Mouse (Mus musculus): ENCODE data around the gene Tial1. TPM values are rescaled to one million over a fixed set of nuclear protein-coding genes. Genes with fewer than 3 reads are reported as not detected.

Tial1 gene
- polyA plus RNA-seq, 1 experiment from 2014 or later, result 10.2 TPM

DNA sequence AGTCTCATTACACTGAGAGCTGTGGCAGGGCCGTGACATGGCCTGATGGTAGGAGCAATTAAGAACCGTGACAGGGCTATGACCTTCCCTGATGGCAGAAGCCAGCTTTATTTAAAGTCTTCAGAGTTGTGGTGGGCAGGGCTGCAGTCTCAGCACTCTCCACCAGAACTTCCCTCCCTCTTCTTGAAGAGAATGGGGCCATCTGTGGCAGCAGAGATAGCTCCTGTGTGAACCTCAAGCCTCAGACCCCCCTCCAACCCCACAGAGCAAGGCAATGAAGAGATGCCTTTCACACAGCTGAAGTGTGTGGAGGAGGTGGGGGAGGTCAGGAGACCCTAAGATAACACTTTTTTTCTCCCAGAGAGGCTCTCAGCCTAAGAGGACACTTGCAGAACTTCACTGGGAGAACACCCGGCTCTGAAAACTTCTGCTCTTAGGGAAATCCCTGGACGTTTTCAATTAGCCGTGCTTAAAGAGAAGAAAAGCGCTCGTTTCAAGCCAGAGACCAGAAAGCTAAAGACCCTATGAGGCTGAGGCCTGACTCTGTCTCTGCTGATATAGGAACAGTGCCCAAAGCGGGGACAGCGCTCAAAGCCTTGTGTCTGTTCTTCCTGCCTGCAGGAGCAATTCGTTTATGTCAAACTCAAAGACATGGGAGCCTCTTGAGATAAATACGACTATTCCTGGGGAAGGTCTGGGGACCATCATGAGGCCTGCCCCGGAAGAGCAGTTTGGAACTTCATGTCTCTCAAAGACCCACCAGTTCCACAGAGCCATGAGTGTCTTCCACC, 70.1 kb downstream of the Tial1 start:
- Histone ChIP-seq H3K36me3 (replicated peaks; ENCODE audit: insufficient read depth, low read length) (no peaks in the 10 kb centered on the region), H3K4me2 (ENCODE audit: low read depth, low read length) (0 out of 2 replicates have a peak overlapping the region, but pooled peaks have one; percentile 52), H3K4me1 (ENCODE audit: insufficient read depth) (peaks cover 43% of the 10 kb centered on the region), H3K4me3 (ENCODE audit: low read depth, low read length) (no peak overlapping the region), H3K9me3 (ENCODE audit: low read length) (no peaks in the 10 kb centered on the region), H3K9ac (replicated peaks) (0 out of 2 replicates have a peak overlapping the region, but pooled peaks have one; percentile 16), H3K27ac (ENCODE audit: low read depth) (peak overlapping the region; percentile 76), H3K27me3 (ENCODE audit: insufficient read depth, low read length) (no peaks in the 10 kb centered on the region)
- ATAC-seq (peak; percentile 24; the same call in 1 of the 2 replicates), DNase-seq (no peak)
- 30% methylated on average over 12 of the region's 12 CpGs for WGBS (ENCODE audit: insufficient replicate concordance)
- no peak for TF ChIP-seq CTCF (IDR thresholded peaks at IDR 0.05; ENCODE audit: low read depth)
- no peak for TF ChIP-seq EP300 (IDR thresholded peaks at IDR 0.05; ENCODE audit: low read depth)

Small RNA genes lying within 50 kb of the gene (microRNA-seq; reads per million reads assigned to microRNA genes)
- gene Gm24365, result not detected

Other genes starting within 250 kb of the Tial1 start
- gene Armc5, start 224.4 kb downstream of the Tial1 start, polyA plus RNA-seq (2015; fragmentation: Nextera tagmentation; extraction: Ambion mirVana), result 5.4 and 5.6 TPM in 2 replicates
- 1.7 and 2.2 TPM in 2 replicates for gene 9130023H24Rik, start 223.7 kb downstream of the Tial1 start, polyA plus RNA-seq (2015; fragmentation: Nextera tagmentation; extraction: Ambion mirVana)
- gene Tgfb1i1, start 214.9 kb downstream of the Tial1 start, polyA plus RNA-seq (2015; fragmentation: Nextera tagmentation; extraction: Ambion mirVana), result 10.1 and 10.4 TPM in 2 replicates
- 1.3 and 1.8 TPM in 2 replicates for gene Slc5a2, start 196.1 kb downstream of the Tial1 start, polyA plus RNA-seq (2015; fragmentation: Nextera tagmentation; extraction: Ambion mirVana)
- gene BC017158, start 163.5 kb downstream of the Tial1 start, polyA plus RNA-seq (2015; fragmentation: Nextera tagmentation; extraction: Ambion mirVana), result 9.4 and 9.6 TPM in 2 replicates
- 31.7 and 32.3 TPM in 2 replicates for gene Rgs10, start 43.0 kb downstream of the Tial1 start, polyA plus RNA-seq (2015; fragmentation: Nextera tagmentation; extraction: Ambion mirVana)
- 3.6 and 3.7 TPM in 2 replicates for gene Bag3, start 61.9 kb upstream of the Tial1 start, polyA plus RNA-seq (2015; fragmentation: Nextera tagmentation; extraction: Ambion mirVana)
- 7.2 and 7.3 TPM in 2 replicates for gene Inpp5f, start 149.6 kb upstream of the Tial1 start, polyA plus RNA-seq (2015; fragmentation: Nextera tagmentation; extraction: Ambion mirVana)